Mouse (Mus musculus) layer of hippocampus, adult 9-10 months (tissue): ENCODE results near the gene Tcaf2.
A peak's percentile ranks its signal among the peaks of the same experiment; 100 is the strongest.

Experiments
- DNase-seq: peaks from one replicate; pipeline ENCODE4 v3.0.0; 2022; ENCODE audit warnings: low spot score

Gene Tcaf2

GRCm38 (mm10) chr6:42644912-42645549 is at the start of gene Tcaf2:
TSS of gene Tcaf2 (minus strand) at chr6:42645254.
- peak; percentile 26 for DNase-seq

GRCm38 (mm10) chr6:42692517-42693190 is 47.6 kb upstream of the Tcaf2 start:
- peak; percentile 59 for DNase-seq

GRCm38 (mm10) chr6:42692154-42692516 is 47.1 kb upstream of the Tcaf2 start:
- DNase-seq = peak; percentile 32

- no peak for DNase-seq
Measured at GRCm38 (mm10) chr6:42689761-42690160, 44.7 kb upstream of the Tcaf2 start.

GRCm38 (mm10) chr6:42687907-42688306 is 42.9 kb upstream of the Tcaf2 start:
- no peak for DNase-seq

GRCm38 (mm10) chr6:42680077-42680476 is 35.0 kb upstream of the Tcaf2 start:
- no peak for DNase-seq

- no peak for DNase-seq
Measured at GRCm38 (mm10) chr6:42676011-42676410, 31.0 kb upstream of the Tcaf2 start.

GRCm38 (mm10) chr6:42671767-42672166 is 26.7 kb upstream of the Tcaf2 start:
- DNase-seq = no peak

GRCm38 (mm10) chr6:42667722-42668121 is 22.7 kb upstream of the Tcaf2 start:
- no peak for DNase-seq

GRCm38 (mm10) chr6:42661739-42662138 is 16.7 kb upstream of the Tcaf2 start:
- DNase-seq = no peak

GRCm38 (mm10) chr6:42634393-42634792 is 10.7 kb downstream of the Tcaf2 start:
- DNase-seq = no peak

GRCm38 (mm10) chr6:42631395-42631794 is 13.7 kb downstream of the Tcaf2 start:
- no peak for DNase-seq

GRCm38 (mm10) chr6:42616904-42617303 is 28.1 kb downstream of the Tcaf2 start:
- no peak for DNase-seq

GRCm38 (mm10) chr6:42612218-42612617 is 32.8 kb downstream of the Tcaf2 start:
- DNase-seq = no peak

- no peak for DNase-seq
Measured at GRCm38 (mm10) chr6:42610954-42611522, 34.0 kb downstream of the Tcaf2 start.

GRCm38 (mm10) chr6:42597592-42597991 is 47.5 kb downstream of the Tcaf2 start, which contains the start of gene Tcaf3:
TSS of gene Tcaf3 (minus strand) at chr6:42597692.
- DNase-seq = no peak

- DNase-seq = no peak
Measured at GRCm38 (mm10) chr6:42593138-42593882, 51.7 kb downstream of the Tcaf2 start.

GRCm38 (mm10) chr6:42586569-42586968 is 58.5 kb downstream of the Tcaf2 start:
- DNase-seq = no peak

- peak; percentile 15 for DNase-seq
Measured at GRCm38 (mm10) chr6:42583488-42583872, 61.6 kb downstream of the Tcaf2 start.

- no peak for DNase-seq
Measured at GRCm38 (mm10) chr6:42582741-42583487, 62.1 kb downstream of the Tcaf2 start.

GRCm38 (mm10) chr6:42578678-42579077 is 66.4 kb downstream of the Tcaf2 start:
- DNase-seq = no peak

- DNase-seq = no peak
Measured at GRCm38 (mm10) chr6:42577433-42577832, 67.6 kb downstream of the Tcaf2 start.
